Mouse (Mus musculus) ES-E14 (cell line): ENCODE data around the gene Usf1.

Source experiments
- CHD2 ChIP-seq: IDR thresholded peaks from 2 replicates; pipeline ENCODE4 v1.6.1; 2014; ENCODE audit warnings: mild to moderate bottlenecking, low read depth, low read length, inconsistent platforms
- HCFC1 ChIP-seq: IDR thresholded peaks from 2 replicates; pipeline ENCODE4 v1.6.1; 2012; ENCODE audit warnings: low read length, inconsistent platforms, borderline replicate concordance; ENCODE audit not compliant: insufficient read depth
- MAFK ChIP-seq: IDR thresholded peaks from 2 replicates; pipeline ENCODE4 v1.6.1; 2014; ENCODE audit warnings: mild to moderate bottlenecking, low read depth, low read length, inconsistent platforms; ENCODE audit not compliant: insufficient read depth
- ZC3H11A ChIP-seq: IDR thresholded peaks from 2 replicates; pipeline ENCODE4 v1.6.1; 2012; ENCODE audit warnings: low read depth, mild to moderate bottlenecking, inconsistent platforms, low read length, borderline replicate concordance
- ZNF384 ChIP-seq: IDR thresholded peaks from 2 replicates; pipeline ENCODE4 v1.6.1; 2012; ENCODE audit warnings: low read depth, low read length, inconsistent platforms

GRCm38 (mm10) chr1:171422504-171423095 lies 11.5 kb downstream of the Usf1 start:
- TF ChIP-seq HCFC1 (no peak), ZNF384 (no peak), CHD2 (no peak), MAFK (no peak), ZC3H11A (no peak)
